Mouse (Mus musculus): ENCODE results near the gene Slc25a41. TPM values are rescaled to one million over a fixed set of nuclear protein-coding genes. Genes with fewer than 3 reads are reported as not detected.

Gene Slc25a41
- total RNA-seq, 1 experiment from 2014 or later: not detected

DNA sequence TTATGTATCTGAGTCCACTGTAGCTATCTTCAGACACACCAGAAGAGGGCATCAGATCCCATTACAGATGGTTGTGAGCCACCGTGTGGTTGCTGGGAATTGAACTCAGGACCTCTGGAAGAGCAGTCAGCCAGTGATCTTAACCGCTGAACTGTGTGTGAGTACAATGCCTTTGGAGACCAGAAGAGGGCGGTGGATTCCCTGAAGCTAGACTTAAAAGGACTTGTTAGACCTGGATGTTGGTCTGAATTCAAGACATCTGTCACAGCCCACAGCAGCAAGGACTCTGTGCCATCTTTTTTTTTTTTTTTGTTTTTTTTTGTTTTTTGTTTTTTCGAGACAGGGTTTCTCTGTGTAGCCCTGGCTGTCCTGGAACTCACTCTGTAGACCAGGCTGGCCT lies 10.2 kb upstream of the Slc25a41 start:
- ATAC-seq (replicated peaks; ENCODE audit: low read depth, poor library complexity, severe bottlenecking): peak; percentile 80

DNA sequence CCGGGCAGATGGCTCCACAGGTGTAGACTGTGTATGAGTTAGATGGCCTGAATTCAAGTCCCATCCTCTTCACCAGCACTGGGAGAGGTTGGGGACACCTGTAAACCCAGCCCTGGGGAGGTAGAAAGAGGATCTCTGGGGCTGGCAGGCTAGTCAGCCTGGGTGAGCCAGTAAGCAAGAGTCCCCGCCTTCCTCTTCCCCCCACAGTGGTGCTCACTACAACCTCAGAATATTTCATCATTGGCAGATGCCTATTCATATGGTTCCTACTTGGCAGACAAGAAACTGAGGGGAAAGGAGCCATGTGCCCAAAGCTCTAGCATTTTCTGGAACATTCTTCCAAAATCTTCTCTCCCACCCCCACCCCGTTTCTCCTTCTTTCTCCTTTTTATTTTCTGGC lies 7.4 kb upstream of the Slc25a41 start:
- ATAC-seq (replicated peaks; ENCODE audit: low read depth, poor library complexity, severe bottlenecking): peak; percentile 41; the same call in 1 of the 2 replicates

- 0 out of 2 replicates have a peak, but pooled peaks have one; percentile 12 for ATAC-seq (replicated peaks; ENCODE audit: low read depth, poor library complexity, severe bottlenecking)
Observed at GRCm38 (mm10) chr17:57047406-57047805, 6.0 kb upstream of the Slc25a41 start.

DNA sequence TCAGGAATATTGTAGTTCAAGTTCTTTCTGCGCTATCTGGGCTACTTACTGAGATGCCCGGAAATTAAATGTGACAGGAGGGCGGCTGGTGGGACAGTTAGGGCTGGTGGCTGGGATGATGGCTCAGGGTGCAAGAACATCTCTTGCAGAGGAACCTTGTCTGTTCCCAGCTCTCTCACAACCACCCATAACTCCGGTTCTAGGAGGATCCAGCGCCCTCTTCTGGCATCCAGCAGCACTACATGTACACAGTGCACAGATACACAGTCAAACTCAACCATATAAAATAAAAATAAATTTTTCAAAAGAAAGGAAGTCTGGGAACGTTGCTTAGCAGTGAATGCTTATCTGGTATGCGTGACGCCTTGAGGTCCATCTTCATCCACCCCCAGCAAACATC lies 2.5 kb downstream of the Slc25a41 start:
- peak; percentile 28 for ATAC-seq (replicated peaks; ENCODE audit: low read depth, poor library complexity, severe bottlenecking)

- no peak for ATAC-seq (replicated peaks; ENCODE audit: low read depth, poor library complexity, severe bottlenecking)
Observed at GRCm38 (mm10) chr17:57032854-57033253, 8.6 kb downstream of the Slc25a41 start.

DNA sequence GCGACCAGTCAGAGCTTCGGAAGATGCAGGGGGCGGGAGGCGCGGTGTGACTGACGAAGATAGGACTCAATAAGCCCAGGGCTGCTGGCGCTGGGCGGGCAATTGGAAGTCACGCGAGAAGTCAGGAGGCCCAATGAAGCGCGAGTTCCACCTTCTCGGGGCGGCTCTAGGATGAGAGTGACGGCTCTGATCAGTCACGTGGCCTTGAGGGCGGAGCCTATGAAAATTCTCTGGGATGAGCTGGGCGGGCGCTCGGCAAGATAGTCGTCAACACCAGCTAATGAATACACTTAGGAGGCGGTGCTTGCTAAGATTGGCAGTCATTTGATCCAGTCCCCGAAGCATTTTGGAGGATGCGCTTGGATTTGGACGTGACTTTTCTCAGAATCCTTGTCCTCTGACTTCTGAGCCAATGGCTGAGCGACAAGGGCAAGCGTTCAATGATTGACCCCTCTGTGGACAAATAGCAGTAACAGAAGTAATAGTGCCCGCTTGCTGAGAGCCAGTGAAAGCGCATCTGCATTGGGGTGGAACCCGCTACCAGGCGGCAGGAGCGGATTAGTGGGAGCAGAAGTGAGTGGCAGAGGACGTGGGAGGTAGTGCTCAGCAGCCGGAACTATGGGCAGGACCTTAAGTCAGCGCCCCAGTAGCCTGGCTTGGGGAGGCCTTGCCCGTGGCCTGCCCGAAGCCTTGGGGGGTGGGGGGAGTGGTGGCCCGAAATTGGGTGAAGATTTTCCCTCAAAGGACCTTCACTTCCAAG lies 9.6 kb downstream of the Slc25a41 start:
- peak; percentile 85 for ATAC-seq (replicated peaks; ENCODE audit: low read depth, poor library complexity, severe bottlenecking)

- ATAC-seq (replicated peaks; ENCODE audit: low read depth, poor library complexity, severe bottlenecking): no peak
Observed at GRCm38 (mm10) chr17:57030931-57031660, 10.4 kb downstream of the Slc25a41 start, which contains the start of gene Khsrp. TSS of gene Khsrp (minus strand) at chr17:57031522.

DNA sequence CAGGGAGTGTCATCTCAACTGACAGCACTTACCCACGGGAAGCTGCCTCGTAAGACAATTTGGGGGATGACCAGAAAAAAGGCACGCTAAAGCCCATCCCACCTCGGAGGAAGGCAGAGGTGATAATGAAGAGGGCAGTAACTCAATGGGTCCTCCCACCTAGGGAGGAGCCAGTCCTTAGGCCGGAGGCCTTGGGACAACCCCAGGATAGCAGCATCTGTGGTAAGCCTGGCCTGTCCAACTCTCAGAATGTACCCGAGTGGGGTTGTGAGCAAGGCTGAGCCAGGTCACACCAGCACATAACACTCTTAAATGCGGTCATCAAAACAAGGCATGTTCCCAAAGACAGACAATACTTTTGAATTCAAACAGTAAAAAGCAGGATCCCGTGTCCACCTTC lies 11.8 kb downstream of the Slc25a41 start:
- ATAC-seq (replicated peaks; ENCODE audit: low read depth, poor library complexity, severe bottlenecking): no peak

GRCm38 (mm10) chr17:57027471-57027870 lies 14.0 kb downstream of the Slc25a41 start:
- no peak for ATAC-seq (replicated peaks; ENCODE audit: low read depth, poor library complexity, severe bottlenecking)

- no peak for ATAC-seq (replicated peaks; ENCODE audit: low read depth, poor library complexity, severe bottlenecking)
Observed at GRCm38 (mm10) chr17:57020960-57021359, 20.5 kb downstream of the Slc25a41 start.

- peak; percentile 48; the same call in 1 of the 2 replicates for ATAC-seq (replicated peaks; ENCODE audit: low read depth, poor library complexity, severe bottlenecking)
Observed at GRCm38 (mm10) chr17:57019693-57020092, 21.8 kb downstream of the Slc25a41 start.

DNA sequence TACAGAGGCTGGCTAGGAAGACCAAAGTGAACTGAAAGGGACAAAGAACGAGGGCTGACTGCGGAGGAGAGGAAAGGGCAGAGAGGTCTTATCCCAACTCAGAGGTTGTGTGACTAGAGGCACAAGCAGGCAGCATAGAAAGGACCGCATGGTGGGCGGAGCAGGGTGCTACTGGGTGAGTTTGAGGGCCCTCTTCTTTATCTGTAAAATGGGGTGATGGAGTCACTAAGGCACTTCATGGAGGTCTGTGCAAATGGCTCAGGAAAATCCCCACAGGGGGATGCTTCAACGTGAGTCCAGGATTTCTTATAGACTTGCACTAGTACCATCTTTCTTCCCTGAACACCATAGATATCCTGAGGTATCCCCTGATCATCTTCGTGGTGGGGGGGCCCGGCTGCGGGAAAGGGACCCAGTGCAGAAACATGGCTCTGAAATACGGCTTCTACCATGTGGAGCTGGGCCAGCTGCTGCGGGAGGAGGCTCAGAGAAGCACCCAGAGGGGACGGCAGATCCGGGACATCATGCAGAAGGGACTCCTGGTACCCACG lies 29.1 kb downstream of the Slc25a41 start:
- ATAC-seq (replicated peaks; ENCODE audit: low read depth, poor library complexity, severe bottlenecking): no peak

DNA sequence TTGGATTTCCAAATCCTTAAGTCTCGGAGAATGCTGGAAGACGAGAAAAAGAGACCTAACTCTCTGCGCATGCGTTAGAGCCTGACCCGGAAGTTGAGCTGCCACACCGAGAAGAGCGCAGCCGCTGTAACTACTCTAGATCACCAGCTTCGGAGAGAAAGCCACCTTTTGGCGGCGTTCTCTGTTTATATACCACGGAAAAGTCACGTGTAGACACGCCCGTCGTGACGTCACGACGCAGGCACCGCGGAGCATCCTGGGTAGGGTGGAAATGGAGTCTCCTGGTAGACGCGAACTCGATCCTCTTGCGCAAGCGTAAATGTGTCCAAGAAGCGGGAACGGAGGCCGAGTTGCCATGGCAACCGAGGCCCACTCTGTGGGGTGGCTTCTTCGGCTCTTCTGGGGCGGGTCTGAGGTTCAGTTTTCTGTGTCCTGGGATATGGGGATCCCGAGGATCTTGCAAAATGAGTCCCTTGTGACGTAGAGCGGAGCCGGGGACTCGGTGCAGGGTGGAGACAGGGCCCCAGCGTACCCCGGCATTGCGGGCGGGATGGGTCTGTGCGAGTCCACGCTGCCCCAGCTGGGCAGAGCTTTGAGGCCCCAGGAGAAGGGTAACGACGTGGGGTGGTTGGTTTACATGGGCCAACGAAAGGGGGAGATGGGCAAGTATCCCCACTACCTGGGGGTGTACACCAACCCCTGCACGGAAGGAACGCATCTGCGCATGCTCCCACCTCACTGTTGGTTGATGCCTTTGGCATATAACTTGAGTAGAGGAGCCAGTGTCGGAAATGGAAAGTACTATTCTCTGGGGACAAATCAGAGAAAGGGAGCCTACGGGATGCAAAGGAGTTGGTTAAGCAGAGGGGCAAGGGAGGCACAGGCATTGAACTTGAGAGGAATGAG lies 30.0 kb downstream of the Slc25a41 start, which contains the start of the genes Gtf2f1 and Gm17949:
Gtf2f1 (minus strand) TSS at position 53 of the 906 bp plus-strand sequence.
Gm17949 (plus strand) TSS at position 234 of the 906 bp plus-strand sequence.
- peak; percentile 84 for ATAC-seq (replicated peaks; ENCODE audit: low read depth, poor library complexity, severe bottlenecking)

- peak; percentile 42 for ATAC-seq (replicated peaks; ENCODE audit: low read depth, poor library complexity, severe bottlenecking)
Observed at GRCm38 (mm10) chr17:57010911-57011235, 30.6 kb downstream of the Slc25a41 start.

DNA sequence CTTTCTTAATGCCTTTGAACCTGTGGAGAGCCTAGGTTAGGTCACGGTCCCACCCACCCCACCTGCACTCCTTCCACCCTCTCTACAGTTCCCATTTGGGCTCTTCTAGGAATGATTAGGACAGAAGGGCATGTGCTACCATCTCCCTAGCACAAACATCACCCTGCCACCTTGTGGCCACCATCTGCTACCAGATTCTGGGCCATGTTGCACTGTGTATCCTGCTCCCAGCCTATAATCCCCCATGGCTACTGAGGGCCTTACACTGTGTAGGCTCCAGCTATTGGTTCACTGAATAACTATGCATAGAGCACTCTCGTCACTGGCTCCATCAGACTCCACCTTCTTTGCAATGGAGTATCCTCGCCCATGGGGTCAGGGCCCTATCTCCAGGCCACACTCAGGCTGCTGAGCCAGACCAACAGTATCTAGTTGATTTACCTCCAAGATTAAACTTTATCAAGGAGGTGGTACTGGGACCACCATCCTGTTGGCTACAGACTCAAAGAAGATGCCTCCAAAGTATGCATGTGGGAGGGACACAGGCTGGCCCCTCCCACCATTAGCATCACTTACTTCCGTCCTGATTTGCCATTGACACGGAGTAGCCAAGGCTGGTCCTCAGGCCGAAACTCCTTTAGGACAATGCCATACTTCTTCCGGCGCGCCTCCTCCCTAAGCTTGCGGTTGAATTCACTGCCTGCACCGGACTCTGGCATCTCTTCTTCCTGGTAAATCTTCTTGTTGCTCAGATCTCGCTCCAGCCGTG lies 34.1 kb downstream of the Slc25a41 start:
- no peak for ATAC-seq (replicated peaks; ENCODE audit: low read depth, poor library complexity, severe bottlenecking)

GRCm38 (mm10) chr17:57003994-57004393 lies 37.5 kb downstream of the Slc25a41 start:
- no peak for ATAC-seq (replicated peaks; ENCODE audit: low read depth, poor library complexity, severe bottlenecking)

GRCm38 (mm10) chr17:57001228-57001627 lies 40.2 kb downstream of the Slc25a41 start:
- no peak for ATAC-seq (replicated peaks; ENCODE audit: low read depth, poor library complexity, severe bottlenecking)

DNA sequence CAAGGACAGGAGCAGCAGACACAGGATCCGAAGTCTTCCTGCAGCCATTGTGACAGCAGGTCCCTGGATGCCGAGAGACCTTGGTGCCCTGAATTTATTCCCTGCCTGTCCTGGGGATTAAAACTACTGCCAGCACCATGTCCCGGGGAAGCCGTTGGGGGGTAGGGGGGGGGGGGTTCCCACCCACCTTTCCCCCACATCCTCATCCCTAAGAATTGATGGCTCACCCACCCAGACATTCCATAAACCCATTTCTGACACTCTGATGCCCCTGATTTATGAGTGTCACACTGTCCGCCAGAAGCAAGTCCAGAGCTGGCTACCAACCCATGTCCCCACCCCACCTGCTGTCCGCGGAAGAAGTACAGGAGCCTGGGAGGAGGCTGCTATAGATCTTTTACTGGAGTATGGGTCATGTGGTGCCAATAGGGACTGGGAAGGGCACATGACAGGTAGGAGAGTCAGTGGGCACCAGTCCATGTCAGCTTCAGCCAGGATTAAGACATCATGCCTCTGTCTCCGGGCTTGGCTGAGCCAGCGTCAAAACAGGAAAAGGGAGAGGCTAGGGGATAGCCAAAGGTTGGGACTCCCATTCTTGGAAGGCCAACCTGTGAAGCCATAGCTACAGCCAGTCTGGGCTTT lies 41.4 kb downstream of the Slc25a41 start, which contains the start of gene Pspn:
Pspn (minus strand) TSS at position 51 of the 642 bp plus-strand sequence.
- no peak for ATAC-seq (replicated peaks; ENCODE audit: low read depth, poor library complexity, severe bottlenecking)

- no peak for ATAC-seq (replicated peaks; ENCODE audit: low read depth, poor library complexity, severe bottlenecking)
Observed at GRCm38 (mm10) chr17:56999414-56999813, 42.0 kb downstream of the Slc25a41 start.
